Mouse (Mus musculus) layer of hippocampus, postnatal 14 days (tissue): ENCODE results near the gene Stat2. TPM values are rescaled to one million over a fixed set of nuclear protein-coding genes. Genes with fewer than 3 reads are reported as not detected.
A peak's percentile ranks its signal among the peaks of the same experiment; 100 is the strongest.
"Not testable (repeated sequence)": the region's sequence is repeated elsewhere in the genome, so short reads cannot be mapped to it uniquely, and the experiment has no call there.

ENCODE experiments used
- DNase-seq, 2 experiments: peaks; one replicate each; pipeline ENCODE4 v3.0.0; 2021 to 2022; ENCODE audit warnings: low spot score in 2 of 2, mixed read lengths in 1 of 2
- total RNA-seq, 2 experiments: library from RNA; stranded (reverse); gene quantifications; 2 replicates each; pipeline ENCODE4 v1.2.3; 2021

Gene Stat2
- total RNA-seq, 2 experiments from 2014 or later = 29.2 to 30.3 TPM

- DNase-seq = no peak
Observed at GRCm38 (mm10) chr10:128297622-128298021, 27.3 kb downstream of the Stat2 start.

DNA sequence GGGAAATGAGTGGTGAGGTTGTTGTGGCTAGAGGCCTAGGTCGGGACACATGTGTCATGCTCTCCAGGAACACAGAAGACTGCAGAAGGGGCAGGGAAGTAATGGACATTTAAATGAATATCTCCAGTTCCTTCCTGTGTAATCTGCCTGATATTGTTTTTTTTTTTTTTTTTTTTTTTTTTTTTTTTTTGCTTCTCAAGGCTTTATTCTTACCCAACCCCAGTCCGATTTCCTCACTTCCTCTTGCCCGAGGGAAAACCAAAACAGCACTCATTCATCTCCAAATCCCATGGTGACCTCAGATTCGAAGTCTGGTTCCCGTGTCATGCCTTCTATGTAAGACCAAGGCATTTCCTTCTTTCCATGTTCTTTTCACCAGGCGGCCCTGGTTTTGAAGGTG, 27.9 kb downstream of the Stat2 start:
- no peak for DNase-seq

DNA sequence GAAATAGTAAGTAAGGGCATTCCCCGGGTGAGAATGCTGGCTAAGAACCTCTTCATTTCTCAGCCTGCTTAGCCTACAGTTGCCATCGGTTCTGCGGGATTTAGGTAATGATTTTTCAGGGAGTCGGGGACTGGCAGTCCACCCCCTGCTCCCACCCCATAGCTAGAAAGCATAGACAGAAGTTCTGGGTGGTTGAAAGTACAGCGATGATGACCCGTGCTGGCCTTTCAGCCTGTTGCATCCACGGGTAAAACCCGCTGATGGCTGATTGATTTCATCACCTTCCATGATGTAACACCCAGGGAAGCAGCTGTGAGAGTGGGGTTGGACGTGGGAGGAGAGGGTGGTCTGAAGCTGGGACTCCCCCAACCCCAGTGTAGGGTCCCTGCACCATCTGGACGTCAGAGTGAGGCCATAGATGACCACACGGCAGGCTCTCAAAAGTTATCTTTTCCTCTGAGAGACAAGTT, 28.4 kb downstream of the Stat2 start, which contains the start of gene Il23a:
TSS of gene Il23a (minus strand) at position 51 of the 470 bp plus-strand sequence.
- no peak for DNase-seq

DNA sequence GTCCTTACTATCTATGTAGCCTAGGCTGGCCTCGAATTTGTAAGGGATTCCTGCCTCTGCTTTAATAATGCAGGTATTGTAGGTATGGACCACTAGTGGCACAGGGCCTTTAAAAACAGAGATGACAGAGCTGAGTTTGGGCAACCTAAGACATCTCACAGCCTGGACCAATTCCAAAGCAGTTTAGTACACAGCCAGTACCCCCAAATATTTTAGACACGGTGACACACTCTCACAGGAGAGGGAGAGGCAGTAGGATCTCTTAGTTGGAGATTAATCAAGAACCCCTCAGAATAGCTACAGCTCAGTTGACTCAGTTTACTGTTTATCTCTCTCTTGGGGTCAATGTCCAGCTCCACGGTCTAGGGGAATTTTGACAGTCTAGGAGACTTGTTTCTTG, 32.0 kb downstream of the Stat2 start:
- DNase-seq = no peak

- no peak for DNase-seq
Observed at GRCm38 (mm10) chr10:128302785-128303125, 32.4 kb downstream of the Stat2 start.

DNA sequence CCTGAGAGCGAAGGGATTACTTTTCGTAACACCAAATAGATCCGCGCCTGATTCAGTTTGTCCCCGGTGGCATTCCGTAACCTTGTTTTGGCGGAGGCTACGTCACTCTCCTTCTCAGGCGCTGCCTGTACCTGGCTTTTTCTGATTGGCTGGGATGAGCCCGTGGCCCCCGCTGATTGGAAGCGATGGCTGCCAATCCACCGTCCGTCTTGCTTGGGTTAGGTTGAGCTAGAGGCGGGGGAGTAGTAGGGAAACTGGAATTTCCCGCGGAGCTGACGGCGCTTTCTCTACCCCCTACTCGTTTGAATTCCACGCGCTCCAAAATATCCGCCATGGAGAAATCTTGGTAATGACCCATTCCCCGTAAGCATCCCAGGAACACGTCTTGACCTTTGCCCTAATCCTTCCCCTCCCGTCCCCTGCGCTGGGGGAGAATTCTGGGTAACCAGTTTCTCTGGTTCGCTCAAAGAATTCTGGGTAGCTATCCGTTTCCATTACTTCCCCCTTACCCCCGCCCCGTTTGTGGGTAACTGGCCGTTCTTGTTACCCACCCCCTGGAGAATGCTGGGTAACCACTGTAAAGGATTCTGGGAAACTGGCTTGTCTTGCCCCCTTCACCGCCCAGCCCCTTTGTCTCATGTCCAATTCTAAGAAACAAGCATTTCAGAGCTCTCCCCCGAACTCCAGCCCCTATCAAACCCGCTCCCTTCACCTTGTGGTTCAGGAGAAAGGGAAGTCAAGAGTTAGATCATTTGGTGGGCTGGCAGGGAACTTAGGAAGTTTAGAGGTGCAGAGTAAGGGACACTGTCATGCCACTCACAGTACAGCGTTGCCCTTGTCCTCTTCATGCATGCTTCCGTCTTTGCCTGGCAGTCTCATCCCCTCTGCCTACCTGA, 33.0 kb downstream of the Stat2 start, which contains the start of gene Pan2:
TSS of gene Pan2 (plus strand) at position 210 of the 896 bp plus-strand sequence.
- peak; percentile 100 for DNase-seq

GRCm38 (mm10) chr10:128309654-128310053, 39.3 kb downstream of the Stat2 start:
- no peak for DNase-seq

DNA sequence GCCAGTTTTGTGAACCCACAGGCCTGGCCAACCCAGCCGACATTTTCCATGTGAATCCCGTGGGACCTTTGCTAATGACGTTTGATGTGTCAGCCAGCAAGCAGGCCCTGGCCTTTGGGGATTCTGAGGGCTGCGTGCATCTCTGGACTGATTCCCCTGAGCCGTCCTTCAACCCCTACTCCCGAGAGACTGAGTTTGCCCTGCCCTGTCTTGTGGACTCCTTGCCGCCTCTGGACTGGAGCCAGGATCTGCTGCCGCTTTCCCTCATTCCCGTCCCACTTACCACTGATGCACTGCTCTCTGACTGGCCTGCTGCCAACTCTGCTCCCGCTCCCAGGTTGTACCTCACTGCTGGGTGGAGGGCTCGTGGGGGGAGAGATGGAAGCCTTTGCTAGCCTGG, 39.8 kb downstream of the Stat2 start:
- no peak for DNase-seq

DNA sequence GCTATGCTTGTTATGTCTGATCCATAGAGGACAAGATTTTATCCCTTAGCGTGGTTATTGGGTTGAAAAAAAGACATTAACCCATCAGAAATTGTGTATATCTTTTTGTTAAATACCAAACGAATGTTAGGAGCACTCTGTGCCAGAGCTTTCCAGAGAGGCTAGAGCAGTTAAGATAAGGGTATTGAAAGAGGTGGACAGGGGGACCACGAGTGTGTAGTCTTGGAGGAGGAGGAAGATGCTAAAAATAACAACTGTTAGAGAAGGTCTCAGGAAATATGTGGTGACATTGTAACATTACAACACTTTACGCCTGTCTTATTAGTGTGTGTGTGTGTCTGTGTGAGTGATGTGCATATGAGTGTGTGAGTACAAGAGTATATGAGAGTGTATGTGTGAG, 40.5 kb downstream of the Stat2 start:
- no peak for DNase-seq

GRCm38 (mm10) chr10:128315578-128315977, 45.2 kb downstream of the Stat2 start:
- DNase-seq = no peak

DNA sequence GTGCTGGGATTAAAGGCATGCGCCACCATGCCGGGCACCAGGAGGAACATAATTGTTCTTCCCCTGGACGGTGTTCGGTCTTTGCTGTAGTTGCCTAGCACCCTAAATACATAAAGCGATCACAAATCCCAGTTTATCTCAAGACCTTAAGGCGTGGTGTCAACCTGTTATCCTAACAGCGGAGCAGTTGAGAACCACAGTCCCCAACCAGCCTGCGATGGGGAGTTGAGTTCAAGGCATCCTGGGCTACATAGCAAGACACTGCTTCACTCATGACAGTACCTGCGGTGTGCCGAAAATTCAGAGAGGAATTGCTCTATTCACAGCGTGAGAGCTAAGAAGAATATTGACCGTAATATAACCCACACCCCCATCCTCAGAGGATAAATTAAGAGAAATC, 51.3 kb downstream of the Stat2 start:
- no peak for DNase-seq

- peak; percentile 89 to 91 for DNase-seq
Observed at GRCm38 (mm10) chr10:128322141-128323108, 52.1 kb downstream of the Stat2 start, which contains the start of gene Cnpy2. Gene Cnpy2, plus strand, starts transcription at chr10:128322459.

- DNase-seq = no peak
Observed at GRCm38 (mm10) chr10:128323516-128323915, 53.2 kb downstream of the Stat2 start.

- DNase-seq = no peak
Observed at GRCm38 (mm10) chr10:128326825-128327224, 56.5 kb downstream of the Stat2 start.

- no peak for DNase-seq
Observed at GRCm38 (mm10) chr10:128327610-128328009, 57.3 kb downstream of the Stat2 start.

- DNase-seq = not testable (repeated sequence)
Observed at GRCm38 (mm10) chr10:128332358-128333249, 62.2 kb downstream of the Stat2 start.

DNA sequence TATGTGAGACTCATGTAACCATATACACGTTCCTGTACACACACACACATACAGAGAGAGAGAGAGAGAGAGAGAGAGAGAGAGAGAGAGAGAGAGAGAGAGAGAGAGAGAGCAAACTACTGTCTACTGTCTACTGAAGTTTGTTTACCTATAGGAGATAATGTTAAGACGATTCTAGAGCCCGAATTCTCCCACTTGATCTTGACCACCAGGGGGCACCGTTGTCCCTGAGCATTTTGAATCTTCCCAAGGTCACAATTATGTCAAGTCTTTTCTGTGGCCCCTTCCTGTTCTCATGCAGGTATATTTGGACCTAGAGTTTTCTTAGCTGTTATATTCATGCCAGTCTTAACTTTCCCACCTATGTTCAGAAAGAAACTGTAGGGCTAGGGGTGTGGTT, 65.2 kb downstream of the Stat2 start:
- peak in 1 of 2 experiments; percentile 63 for DNase-seq

- DNase-seq = no peak
Observed at GRCm38 (mm10) chr10:128336195-128336594, 65.8 kb downstream of the Stat2 start.

GRCm38 (mm10) chr10:128336597-128336996, 66.2 kb downstream of the Stat2 start:
- no peak for DNase-seq
